15 mouse cellular contexts compared by ENCODE assay signal in the genomic region with DNA sequence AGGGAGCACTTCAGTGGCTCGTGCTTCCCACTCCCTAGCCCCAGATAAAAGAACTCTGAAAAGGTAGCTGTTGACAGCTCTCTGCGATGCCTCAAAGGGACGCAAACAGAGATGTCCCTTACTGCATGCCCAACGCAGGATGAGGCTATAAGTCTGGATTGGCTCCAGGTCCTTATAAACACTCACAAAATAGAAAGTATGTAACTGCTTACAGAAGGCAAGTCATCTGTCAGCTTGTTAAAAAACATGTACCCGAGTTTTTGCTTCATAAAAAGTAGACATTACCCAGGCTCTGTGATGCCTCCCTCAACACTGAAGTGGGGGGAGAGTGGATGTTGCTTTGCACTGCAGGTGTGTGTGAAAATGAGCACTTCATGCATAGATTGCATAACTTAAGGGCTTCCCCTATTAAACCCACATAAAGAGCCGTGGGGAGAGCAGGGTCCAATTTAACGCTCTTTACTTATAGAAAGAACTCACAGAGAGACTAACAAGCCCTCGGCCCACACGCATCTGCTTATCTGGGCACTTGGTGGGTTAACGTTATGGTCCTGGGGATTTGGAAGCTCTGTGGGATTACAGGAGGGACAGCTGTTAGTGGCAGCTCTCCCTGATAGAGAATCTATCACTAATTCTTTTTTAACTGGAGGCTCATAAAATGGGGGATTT. TPM values are rescaled to one million over a fixed set of nuclear protein-coding genes. Genes with fewer than 3 reads are reported as not detected.
A peak's percentile ranks its signal among the peaks of the same experiment; 100 is the strongest.
DNase-seq lines count a peak whose midpoint lies in the region; ATAC-seq lines count a peak whose summit lies in the region.
"Had no signal": no experiment of that assay in that cellular context is flagged by ENCODE, and none has a peak within 500 bp of the region (broad histone marks: within the 10 kb centered on the region; RNA-seq: fewer than 3 reads in every experiment).

No protein-coding gene starts in this region.

- H3K9me3 ChIP-seq in forebrain, embryonic 15.5 days = no peaks in the 10 kb centered on the region
- no peaks in the 10 kb centered on the region for H3K9me3 ChIP-seq in forebrain, embryonic 16.5 days (ENCODE audit: control insufficient read depth, low read length)
- H3K9me3 ChIP-seq in hindbrain, embryonic 12.5 days (replicated peaks) = no peaks in the 10 kb centered on the region
- no peaks in the 10 kb centered on the region for H3K9me3 ChIP-seq in hindbrain, embryonic 10.5 days
- no peaks in the 10 kb centered on the region for H3K9me3 ChIP-seq in midbrain, embryonic 12.5 days
- no peaks in the 10 kb centered on the region for H3K9me3 ChIP-seq in midbrain, embryonic 10.5 days (replicated peaks)
- H3K9me3 ChIP-seq in midbrain, embryonic 16.5 days (replicated peaks; ENCODE audit: control insufficient read depth, low read length, poor library complexity, severe bottlenecking) = no peaks in the 10 kb centered on the region
- H3K9me3 ChIP-seq: neural tube, embryonic 13.5 days had no signal

- peak; percentile 43; the same call in 1 of the 2 replicates for ATAC-seq in forebrain, embryonic 15.5 days (replicated peaks)
- no peak; the same call in 1 of the 2 replicates for ATAC-seq in forebrain, embryonic 16.5 days
- peak; percentile 61; the same call in 1 of the 2 replicates for ATAC-seq in hindbrain, embryonic 12.5 days (ENCODE audit: low FRiP score)
- peak; percentile 68 for ATAC-seq in midbrain, embryonic 12.5 days (ENCODE audit: low FRiP score, low read depth)
- ATAC-seq in midbrain, embryonic 16.5 days = peak; percentile 36; the same call in 1 of the 2 replicates
- ATAC-seq: liver, postnatal 0 days had no signal

- H3K36me3 ChIP-seq in forebrain, embryonic 15.5 days = no peaks in the 10 kb centered on the region
- no peaks in the 10 kb centered on the region for H3K36me3 ChIP-seq in forebrain, embryonic 16.5 days (ENCODE audit: control insufficient read depth, insufficient read depth)
- no peaks in the 10 kb centered on the region for H3K36me3 ChIP-seq in hindbrain, embryonic 12.5 days
- H3K36me3 ChIP-seq in hindbrain, embryonic 10.5 days = no peaks in the 10 kb centered on the region
- H3K36me3 ChIP-seq in midbrain, embryonic 12.5 days = no peaks in the 10 kb centered on the region
- no peaks in the 10 kb centered on the region for H3K36me3 ChIP-seq in midbrain, embryonic 10.5 days
- no peaks in the 10 kb centered on the region for H3K36me3 ChIP-seq in midbrain, embryonic 16.5 days (ENCODE audit: control insufficient read depth, insufficient read depth, low read length)
- H3K36me3 ChIP-seq: neural tube, embryonic 13.5 days had no signal

- no peak for DNase-seq in hindbrain, embryonic 10.5 days (ENCODE audit: low spot score)
- no peak for DNase-seq in midbrain, embryonic 10.5 days (ENCODE audit: low spot score)
- no peak for DNase-seq in spleen, postnatal 36 days (ENCODE audit: low spot score in 2 of 2)
- DNase-seq: cerebellum, adult 9-11 months; gastrocnemius, postnatal 10 days; kidney, adult 18-20 months; kidney, postnatal 36 days; liver, postnatal 0 days had no signal

- no peaks in the 10 kb centered on the region for H3K27me3 ChIP-seq in forebrain, embryonic 15.5 days
- H3K27me3 ChIP-seq in forebrain, embryonic 16.5 days (replicated peaks; ENCODE audit: control insufficient read depth, insufficient read depth, low read length) = no peaks in the 10 kb centered on the region
- 0 out of 2 replicates have a peak, but pooled peaks cover 2% of the 10 kb centered on the region for H3K27me3 ChIP-seq in hindbrain, embryonic 12.5 days
- H3K27me3 ChIP-seq in hindbrain, embryonic 10.5 days (ENCODE audit: insufficient read depth, poor library complexity, severe bottlenecking) = no peaks in the 10 kb centered on the region
- H3K27me3 ChIP-seq in midbrain, embryonic 12.5 days = peaks cover 8% of the 10 kb centered on the region; the same call in 1 of the 2 replicates
- no peaks in the 10 kb centered on the region for H3K27me3 ChIP-seq in midbrain, embryonic 10.5 days (ENCODE audit: low read depth, poor library complexity, severe bottlenecking)
- no peaks in the 10 kb centered on the region for H3K27me3 ChIP-seq in midbrain, embryonic 16.5 days (ENCODE audit: control insufficient read depth, insufficient read depth, low read depth, low read length)
- H3K27me3 ChIP-seq: megakaryocyte, embryonic 14.5 days had no signal

- 26% methylated on average over 10 of the region's 10 CpGs for WGBS in forebrain, embryonic 15.5 days
- WGBS in forebrain, embryonic 16.5 days = 24% methylated on average over 10 of the region's 10 CpGs
- 50% methylated on average over 10 of the region's 10 CpGs for WGBS in hindbrain, embryonic 12.5 days
- WGBS in hindbrain, embryonic 10.5 days = 53% methylated on average over 10 of the region's 10 CpGs
- WGBS in midbrain, embryonic 12.5 days = 41% methylated on average over 10 of the region's 10 CpGs
- 68% methylated on average over 10 of the region's 10 CpGs for WGBS in midbrain, embryonic 10.5 days
- WGBS in midbrain, embryonic 16.5 days = 24% methylated on average over 10 of the region's 10 CpGs

- no peak overlapping the region for H3K9ac ChIP-seq in forebrain, embryonic 15.5 days (replicated peaks)
- H3K9ac ChIP-seq in forebrain, embryonic 16.5 days (replicated peaks; ENCODE audit: low read depth, low read length) = no peak overlapping the region
- H3K9ac ChIP-seq in hindbrain, embryonic 12.5 days = no peak overlapping the region
- H3K9ac ChIP-seq in midbrain, embryonic 12.5 days (replicated peaks) = no peak overlapping the region
- H3K9ac ChIP-seq in midbrain, embryonic 16.5 days (ENCODE audit: low read depth, low read length) = no peak overlapping the region
- H3K9ac ChIP-seq: liver, postnatal 0 days; neural tube, embryonic 13.5 days had no signal

- no peak overlapping the region for H3K27ac ChIP-seq in forebrain, embryonic 15.5 days (replicated peaks)
- no peak overlapping the region for H3K27ac ChIP-seq in forebrain, embryonic 16.5 days (ENCODE audit: low read length)
- no peak overlapping the region for H3K27ac ChIP-seq in hindbrain, embryonic 12.5 days
- no peak overlapping the region for H3K27ac ChIP-seq in hindbrain, embryonic 10.5 days
- no peak overlapping the region for H3K27ac ChIP-seq in midbrain, embryonic 12.5 days (replicated peaks)
- no peak overlapping the region for H3K27ac ChIP-seq in midbrain, embryonic 10.5 days (replicated peaks)
- H3K27ac ChIP-seq in midbrain, embryonic 16.5 days (ENCODE audit: low read length) = no peak overlapping the region
- H3K27ac ChIP-seq: neural tube, embryonic 13.5 days had no signal

- no peak overlapping the region for H3K4me3 ChIP-seq in forebrain, embryonic 15.5 days
- no peak overlapping the region for H3K4me3 ChIP-seq in forebrain, embryonic 16.5 days (replicated peaks; ENCODE audit: low read length)
- no peak overlapping the region for H3K4me3 ChIP-seq in hindbrain, embryonic 12.5 days
- no peak overlapping the region for H3K4me3 ChIP-seq in hindbrain, embryonic 10.5 days
- H3K4me3 ChIP-seq in midbrain, embryonic 12.5 days = no peak overlapping the region
- no peak overlapping the region for H3K4me3 ChIP-seq in midbrain, embryonic 10.5 days
- H3K4me3 ChIP-seq in midbrain, embryonic 16.5 days (ENCODE audit: low read depth, low read length) = no peak overlapping the region
- H3K4me3 ChIP-seq: megakaryocyte, embryonic 14.5 days; neural tube, embryonic 13.5 days had no signal

- no peak overlapping the region for H3K4me2 ChIP-seq in forebrain, embryonic 15.5 days (replicated peaks)
- no peak overlapping the region for H3K4me2 ChIP-seq in forebrain, embryonic 16.5 days (ENCODE audit: low read length)
- no peak overlapping the region for H3K4me2 ChIP-seq in hindbrain, embryonic 12.5 days (replicated peaks)
- H3K4me2 ChIP-seq in midbrain, embryonic 12.5 days (replicated peaks) = no peak overlapping the region
- H3K4me2 ChIP-seq in midbrain, embryonic 16.5 days (ENCODE audit: low read length) = no peak overlapping the region
- H3K4me2 ChIP-seq: neural tube, embryonic 13.5 days had no signal

- no peaks in the 10 kb centered on the region for H3K4me1 ChIP-seq in forebrain, embryonic 15.5 days
- H3K4me1 ChIP-seq in forebrain, embryonic 16.5 days (replicated peaks; ENCODE audit: control insufficient read depth, insufficient read depth, low read length) = no peaks in the 10 kb centered on the region
- no peaks in the 10 kb centered on the region for H3K4me1 ChIP-seq in hindbrain, embryonic 12.5 days
- H3K4me1 ChIP-seq in hindbrain, embryonic 10.5 days (replicated peaks) = no peaks in the 10 kb centered on the region
- 0 out of 2 replicates have a peak, but pooled peaks cover 5% of the 10 kb centered on the region for H3K4me1 ChIP-seq in midbrain, embryonic 12.5 days
- peaks cover 10% of the 10 kb centered on the region; the same call in 1 of the 2 replicates for H3K4me1 ChIP-seq in midbrain, embryonic 10.5 days
- no peaks in the 10 kb centered on the region for H3K4me1 ChIP-seq in midbrain, embryonic 16.5 days (ENCODE audit: control insufficient read depth, insufficient read depth, low read length)
- H3K4me1 ChIP-seq: megakaryocyte, embryonic 14.5 days; neural tube, embryonic 13.5 days had no signal

RNA-seq across cellular contexts. Expression of gene Ryr2, which starts 23.2 kb away (rescaled TPM):
- polyA plus RNA-seq in forebrain, embryonic 15.5 days (2015; fragmentation: Nextera tagmentation; extraction: Ambion mirVana) = 1.1 and 1.5 TPM in 2 replicates
- polyA plus RNA-seq in forebrain, embryonic 16.5 days (2015; fragmentation: Nextera tagmentation; extraction: Ambion mirVana) = 0.93 and 2.2 TPM in 2 replicates
- 1.1 and 1.3 TPM in 2 replicates for polyA plus RNA-seq in hindbrain, embryonic 12.5 days (2016; fragmentation: Nextera tagmentation; extraction: Ambion mirVana)
- 0.43 and 0.50 TPM in 2 replicates for polyA plus RNA-seq in hindbrain, embryonic 10.5 days (2016; fragmentation: Nextera tagmentation; extraction: Ambion mirVana)
- polyA plus RNA-seq in midbrain, embryonic 12.5 days (2016; fragmentation: Nextera tagmentation; extraction: Ambion mirVana) = 0.70 and 0.94 TPM in 2 replicates
- polyA plus RNA-seq in midbrain, embryonic 10.5 days (2016; fragmentation: Nextera tagmentation; extraction: Ambion mirVana) = 0.07 and 0.31 TPM in 2 replicates
- 3.5 and 4.2 TPM in 2 replicates for polyA plus RNA-seq in midbrain, embryonic 16.5 days (2015; fragmentation: Nextera tagmentation; extraction: Ambion mirVana)
